Mouse (Mus musculus): ENCODE results near the gene Sfrp5. TPM values are rescaled to one million over a fixed set of nuclear protein-coding genes. Genes with fewer than 3 reads are reported as not detected.

The Sfrp5 gene
- under 1 TPM in 1 of 2 experiments, not detected in 1; 0.15 TPM for polyA plus RNA-seq (2017; shearing (Covaris generic))

DNA sequence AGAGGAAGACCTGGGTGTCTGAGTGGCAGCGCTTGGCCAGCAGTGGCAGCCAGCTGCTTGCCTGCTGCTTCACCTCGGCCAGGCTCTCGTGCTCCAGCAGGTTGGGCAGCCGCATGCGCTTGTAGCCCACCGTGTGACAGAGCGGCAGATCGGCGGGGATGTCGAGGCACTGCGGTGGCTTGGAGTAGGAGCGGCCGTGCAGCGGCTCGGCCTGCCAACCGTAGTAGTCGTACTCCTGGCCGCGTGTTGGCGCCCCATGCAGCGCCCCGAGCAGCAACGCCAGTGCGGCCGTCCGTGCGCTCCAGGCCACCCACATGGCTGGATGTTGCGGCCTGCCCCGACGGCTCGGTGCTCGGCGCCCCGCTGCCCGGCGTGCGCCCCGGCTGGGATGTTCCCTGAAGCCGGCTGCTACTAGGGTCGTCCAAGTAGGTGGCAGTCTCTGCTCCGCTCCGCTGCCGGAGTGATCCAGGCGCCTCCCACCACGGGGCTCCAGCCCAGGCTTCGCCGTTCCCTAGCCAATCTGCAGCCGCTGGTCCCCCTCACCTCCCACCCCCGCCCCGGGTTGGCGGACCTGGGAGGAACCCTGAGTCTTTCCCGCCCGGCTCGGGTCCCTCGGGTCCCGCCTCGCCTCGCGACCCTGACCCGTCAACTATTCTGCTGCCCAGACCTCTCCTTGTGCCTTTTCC is at the start of gene Sfrp5:
Sfrp5 (minus strand) TSS at position 557 of the 686 bp plus-strand sequence.

DNA sequence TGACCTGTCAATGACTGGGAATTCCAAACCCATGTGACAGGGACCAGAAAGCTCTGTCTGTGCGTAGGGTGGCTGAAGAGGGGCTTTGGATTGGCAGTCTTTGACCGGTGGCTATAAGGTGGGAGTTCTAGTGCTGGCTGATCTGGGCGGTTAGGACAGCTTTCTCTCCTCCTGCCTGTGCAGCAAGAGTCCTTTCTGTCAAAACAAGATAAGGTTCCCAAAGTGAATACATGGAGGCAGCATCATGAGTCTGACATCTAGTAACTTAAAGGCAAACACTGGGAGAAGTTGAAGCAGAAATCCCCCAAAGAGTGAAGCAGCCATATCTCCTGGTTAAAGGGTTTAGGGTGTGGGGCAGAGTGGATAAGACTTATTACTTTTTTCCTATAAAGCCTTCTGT is 45.5 kb upstream of the Sfrp5 start, which contains the start of gene Golga7b:
Golga7b (plus strand) TSS at position 56 of the 400 bp plus-strand sequence.

DNA sequence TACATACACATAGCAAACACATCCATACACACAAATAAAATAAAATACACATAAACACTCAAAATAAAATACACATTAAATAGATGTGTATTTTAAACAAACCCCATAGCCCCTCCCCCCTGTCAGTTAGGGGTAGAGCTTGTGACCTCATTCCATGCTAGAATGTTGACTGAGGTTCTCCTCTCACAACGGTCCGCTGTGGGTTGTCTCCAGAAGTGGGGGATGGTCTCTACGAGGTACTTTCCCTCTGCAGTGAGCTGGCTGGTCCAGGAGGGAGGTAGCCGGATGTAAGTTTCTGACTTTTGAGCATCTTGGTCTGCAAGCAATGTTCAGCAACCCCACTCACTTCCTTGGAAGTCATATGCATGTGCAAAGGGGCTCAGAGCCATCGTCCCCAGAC is 38.3 kb downstream of the Sfrp5 start, which contains the start of gene Zfyve27:
Zfyve27 (plus strand) TSS at position 188 of the 400 bp plus-strand sequence.

Other genes with a start within 250 kb of the Sfrp5 start
- 10 to 100 TPM; 73.3 to 75.2 TPM for gene Mms19, start 221.1 kb downstream of the Sfrp5 start, polyA plus RNA-seq (2017; shearing (Covaris generic))
- gene Ubtd1, start 220.5 kb downstream of the Sfrp5 start, polyA plus RNA-seq (2017; shearing (Covaris generic)): 1 to 10 TPM; 6.4 to 9.0 TPM
- gene Ankrd2, start 166.3 kb downstream of the Sfrp5 start, polyA plus RNA-seq (2017; shearing (Covaris generic)): under 1 TPM in 1 of 2 experiments, not detected in 1; 0.26 TPM
- gene Hoga1, start 156.6 kb downstream of the Sfrp5 start, polyA plus RNA-seq (2017; shearing (Covaris generic)): under 1 TPM; 0.36 to 0.37 TPM
- gene 4933411K16Rik, start 150.0 kb downstream of the Sfrp5 start, polyA plus RNA-seq (2017; shearing (Covaris generic)): 1 to 10 TPM in 1 of 2 experiments, under 1 TPM in 1; 0.11 to 1.5 TPM
- gene Morn4, start 115.9 kb downstream of the Sfrp5 start, polyA plus RNA-seq (2017; shearing (Covaris generic)): 1 to 10 TPM in 1 of 2 experiments, under 1 TPM in 1; 0.43 to 1.1 TPM
- gene Pi4k2a, start 111.8 kb downstream of the Sfrp5 start, polyA plus RNA-seq (2017; shearing (Covaris generic)): 10 to 100 TPM; 32.6 to 35.0 TPM
- 10 to 100 TPM in 1 of 2 experiments, 1 to 10 TPM in 1; 5.1 to 10.4 TPM for gene Avpi1, start 73.2 kb downstream of the Sfrp5 start, polyA plus RNA-seq (2017; shearing (Covaris generic))
- gene Marveld1, start 54.9 kb downstream of the Sfrp5 start, polyA plus RNA-seq (2017; shearing (Covaris generic)): 10 to 100 TPM; 41.1 to 49.9 TPM
- 10 to 100 TPM; 50.9 to 67.9 TPM for gene Zfyve27, start 38.3 kb downstream of the Sfrp5 start, polyA plus RNA-seq (2017; shearing (Covaris generic))
- under 1 TPM; 0.05 to 0.23 TPM for gene Golga7b, start 45.3 kb upstream of the Sfrp5 start, polyA plus RNA-seq (2017; shearing (Covaris generic))
- under 1 TPM in 1 of 2 experiments, not detected in 1; 0.60 TPM for gene Crtac1, start 229.5 kb upstream of the Sfrp5 start, polyA plus RNA-seq (2017; shearing (Covaris generic))